Mouse (Mus musculus) forebrain, embryonic 11.5 days (tissue): Measurements from ENCODE around the gene Gpsm2. TPM values are rescaled to one million over a fixed set of nuclear protein-coding genes. Genes with fewer than 3 reads are reported as not detected.

Experiments
- ATAC-seq: fragments of 200-750 bp; cut with Nextera tagmentation; replicated peaks from 2 replicates; pipeline ENCODE4 v1.8.0; 2017; ENCODE audit warnings: moderate TSS enrichment; ENCODE audit not compliant: low FRiP score
- DNase-seq: peaks from one replicate; pipeline ENCODE4 v3.0.0-alpha.2; 2017; ENCODE audit warnings: low spot score
- H3K27ac ChIP-seq: fragments of 300-500 bp; sonication (generic); 2 replicates; pipeline ENCODE4 v1.5.1; 2014; ENCODE audit warnings: low read depth, low read length
- H3K27me3 ChIP-seq: fragments of 300-500 bp; sonication (generic); 2 replicates; pipeline ENCODE4 v1.6.1; 2014; ENCODE audit warnings: mild to moderate bottlenecking, low read length, mixed read lengths; ENCODE audit not compliant: control insufficient read depth, insufficient read depth
- H3K36me3 ChIP-seq: fragments of 300-500 bp; sonication (generic); 2 replicates; pipeline ENCODE4 v1.6.1; 2014; ENCODE audit warnings: mild to moderate bottlenecking, low read length, moderate library complexity, mixed read lengths; ENCODE audit not compliant: control insufficient read depth, insufficient read depth
- H3K4me1 ChIP-seq: fragments of 300-500 bp; sonication (generic); replicated peaks from 2 replicates; pipeline ENCODE4 v1.6.1; 2014; ENCODE audit warnings: low read length, mixed read lengths; ENCODE audit not compliant: control insufficient read depth, insufficient read depth
- H3K4me2 ChIP-seq: fragments of 300-500 bp; sonication (generic); 2 replicates; pipeline ENCODE4 v1.6.1; 2014; ENCODE audit warnings: low read depth, mild to moderate bottlenecking, low read length, moderate library complexity, mixed read lengths; ENCODE audit not compliant: severe bottlenecking
- H3K4me3 ChIP-seq: fragments of 300-500 bp; sonication (generic); 2 replicates; pipeline ENCODE4 v1.5.1; 2014; ENCODE audit warnings: low read depth, low read length
- H3K9ac ChIP-seq: fragments of 300-500 bp; sonication (generic); 2 replicates; pipeline ENCODE4 v1.6.1; 2014; ENCODE audit warnings: low read length
- H3K9me3 ChIP-seq: fragments of 300-500 bp; sonication (generic); 2 replicates; pipeline ENCODE4 v1.6.1; 2016; ENCODE audit warnings: low read length, mixed read lengths; ENCODE audit not compliant: control insufficient read depth
- WGBS: fragments of 180-500 bp; shearing (Covaris S2); extraction: QIAGEN DNeasy Blood & Tissue Kit; methylation state at CpG from one replicate; pipeline ENCODE4 v1.1.7; 2014; 5-methylcytosine and 5-hydroxymethylcytosine counted together
- polyA plus RNA-seq: library from polyadenylated mRNA; unstranded; fragments of >200 nt; fragmentation: Nextera tagmentation; extraction: Ambion mirVana; gene quantifications from 2 replicates; pipeline ENCODE4 v1.2.1, GENCODE M21; 2014

The Gpsm2 gene
- polyA plus RNA-seq, 1 experiment from 2014 or later, result 120 TPM

- no peak for DNase-seq
- WGBS, result 90% methylated on average over 7 of the region's 7 CpGs
These were observed 40.5 kb upstream of the Gpsm2 start for GRCm38 (mm10) chr3:108762597-108763111.

GRCm38 (mm10) chr3:108759566-108760420 lies 37.7 kb upstream of the Gpsm2 start:
- H3K4me1 ChIP-seq, result no peaks in the 10 kb centered on the region
- no peaks in the 10 kb centered on the region for H3K9me3 ChIP-seq
- H3K27ac ChIP-seq, result no peak overlapping the region
- WGBS, result 90% methylated on average over 11 of the region's 11 CpGs
- H3K4me2 ChIP-seq, result no peak overlapping the region
- ATAC-seq (no peak), DNase-seq (no peak)
- H3K27me3 ChIP-seq, result no peaks in the 10 kb centered on the region
- no peaks in the 10 kb centered on the region for H3K36me3 ChIP-seq
- H3K4me3 ChIP-seq, result no peak overlapping the region
- H3K9ac ChIP-seq, result no peak overlapping the region

More at GRCm38 (mm10) chr3:108762597-108763111, 40.5 kb upstream of the Gpsm2 start:
- Histone ChIP-seq H3K27me3 (no peaks in the 10 kb centered on the region), H3K4me1 (no peaks in the 10 kb centered on the region), H3K4me2 (no peak overlapping the region), H3K4me3 (no peak overlapping the region), H3K27ac (no peak overlapping the region), H3K9me3 (no peaks in the 10 kb centered on the region), H3K36me3 (no peaks in the 10 kb centered on the region), H3K9ac (no peak overlapping the region)
- no peak for ATAC-seq

DNA sequence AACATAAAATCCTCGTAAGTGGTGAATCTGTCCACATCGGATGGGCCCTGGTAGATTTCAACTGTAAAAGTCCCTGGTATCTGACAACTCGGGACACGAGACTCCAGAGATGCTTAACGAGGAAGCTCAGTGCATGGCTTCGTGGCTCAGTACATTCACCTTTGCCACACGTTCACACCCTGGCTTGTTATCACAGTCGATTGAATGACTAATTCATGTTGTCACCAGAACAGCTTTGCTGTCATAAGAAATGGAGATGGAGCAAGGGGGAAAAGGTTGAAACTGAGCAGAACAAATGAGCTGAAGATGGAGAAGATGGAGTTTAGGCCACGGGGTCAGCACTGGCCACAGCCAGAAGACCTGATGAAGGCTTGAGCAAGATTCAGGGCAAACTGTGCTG lies 35.5 kb upstream of the Gpsm2 start:
- Histone ChIP-seq H3K4me3 (no peak overlapping the region), H3K9me3 (no peaks in the 10 kb centered on the region), H3K4me1 (no peaks in the 10 kb centered on the region), H3K36me3 (no peaks in the 10 kb centered on the region), H3K4me2 (no peak overlapping the region), H3K27me3 (no peaks in the 10 kb centered on the region), H3K9ac (no peak overlapping the region), H3K27ac (no peak overlapping the region)
- no peak for DNase-seq
- ATAC-seq, result no peak
- WGBS, result 77% methylated on average over 9 of the region's 9 CpGs

DNA sequence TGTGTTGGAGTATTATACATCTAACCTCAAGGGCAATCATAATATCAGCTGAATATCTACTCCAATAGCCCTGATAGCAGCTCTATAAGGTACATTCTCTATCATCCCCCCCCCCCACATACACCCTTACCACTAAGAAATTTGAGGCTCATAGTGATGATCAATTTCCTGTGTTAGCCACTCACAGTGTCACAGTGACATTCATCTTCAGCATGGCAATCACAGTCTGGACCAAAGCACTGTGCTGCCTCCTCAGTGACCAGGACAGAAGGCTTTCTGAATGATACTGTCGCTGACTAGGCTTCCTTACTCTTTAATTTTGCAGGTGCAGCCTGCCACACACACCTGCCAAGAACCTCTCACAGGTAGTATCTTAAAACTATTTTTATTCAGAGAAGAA lies 34.0 kb upstream of the Gpsm2 start:
- H3K4me1 ChIP-seq, result no peaks in the 10 kb centered on the region
- 67% methylated on average over 1 of the region's 1 CpGs for WGBS
- H3K36me3 ChIP-seq, result no peaks in the 10 kb centered on the region
- no peaks in the 10 kb centered on the region for H3K9me3 ChIP-seq
- DNase-seq (no peak), ATAC-seq (no peak)
- H3K9ac ChIP-seq, result no peak overlapping the region
- H3K4me3 ChIP-seq, result no peak overlapping the region
- H3K27ac ChIP-seq, result no peak overlapping the region
- no peak overlapping the region for H3K4me2 ChIP-seq
- H3K27me3 ChIP-seq, result no peaks in the 10 kb centered on the region

DNA sequence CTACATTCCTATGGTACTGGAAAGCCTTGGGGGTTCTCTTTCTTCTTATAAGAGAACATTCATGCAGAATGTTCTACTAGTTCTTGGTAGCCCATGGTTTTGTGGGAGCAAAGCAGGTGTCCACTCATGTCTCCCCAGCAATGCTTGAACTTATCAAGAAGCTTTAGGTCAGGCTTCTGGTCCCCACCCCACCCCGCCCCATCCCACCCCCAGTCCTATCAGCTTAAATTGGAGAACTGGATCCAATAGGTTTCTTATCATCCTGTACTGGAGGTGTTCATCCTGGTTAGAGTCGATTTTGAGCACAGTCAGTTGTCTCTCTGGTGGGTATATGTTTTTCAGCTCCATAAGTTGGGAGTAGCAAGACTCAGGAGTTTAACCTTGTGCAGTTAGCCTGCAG lies 33.4 kb upstream of the Gpsm2 start:
- H3K4me1 ChIP-seq, result no peaks in the 10 kb centered on the region
- no peak for ATAC-seq
- H3K27ac ChIP-seq, result no peak overlapping the region
- 86% methylated on average over 2 of the region's 2 CpGs for WGBS
- H3K9me3 ChIP-seq, result no peaks in the 10 kb centered on the region
- H3K9ac ChIP-seq, result no peak overlapping the region
- no peaks in the 10 kb centered on the region for H3K27me3 ChIP-seq
- H3K4me2 ChIP-seq, result no peak overlapping the region
- H3K36me3 ChIP-seq, result no peaks in the 10 kb centered on the region
- DNase-seq, result no peak
- H3K4me3 ChIP-seq, result no peak overlapping the region

- Histone ChIP-seq H3K4me1 (no peaks in the 10 kb centered on the region), H3K9me3 (no peaks in the 10 kb centered on the region), H3K36me3 (no peaks in the 10 kb centered on the region), H3K9ac (no peak overlapping the region), H3K4me3 (no peak overlapping the region), H3K4me2 (no peak overlapping the region), H3K27ac (no peak overlapping the region), H3K27me3 (no peaks in the 10 kb centered on the region)
- DNase-seq (no peak), ATAC-seq (no peak)
- 90% methylated on average over 1 of the region's 1 CpGs for WGBS
These were observed 32.4 kb upstream of the Gpsm2 start for GRCm38 (mm10) chr3:108754541-108754940.

- H3K27ac ChIP-seq, result no peak overlapping the region
- WGBS, result 81% methylated on average over 6 of the region's 6 CpGs
- H3K4me2 ChIP-seq, result no peak overlapping the region
- H3K9ac ChIP-seq, result no peak overlapping the region
- no peaks in the 10 kb centered on the region for H3K27me3 ChIP-seq
- H3K4me1 ChIP-seq, result no peaks in the 10 kb centered on the region
- DNase-seq (no peak), ATAC-seq (no peak)
- no peaks in the 10 kb centered on the region for H3K36me3 ChIP-seq
- no peaks in the 10 kb centered on the region for H3K9me3 ChIP-seq
- no peak overlapping the region for H3K4me3 ChIP-seq
These were observed 29.6 kb upstream of the Gpsm2 start for GRCm38 (mm10) chr3:108751691-108752090.

DNA sequence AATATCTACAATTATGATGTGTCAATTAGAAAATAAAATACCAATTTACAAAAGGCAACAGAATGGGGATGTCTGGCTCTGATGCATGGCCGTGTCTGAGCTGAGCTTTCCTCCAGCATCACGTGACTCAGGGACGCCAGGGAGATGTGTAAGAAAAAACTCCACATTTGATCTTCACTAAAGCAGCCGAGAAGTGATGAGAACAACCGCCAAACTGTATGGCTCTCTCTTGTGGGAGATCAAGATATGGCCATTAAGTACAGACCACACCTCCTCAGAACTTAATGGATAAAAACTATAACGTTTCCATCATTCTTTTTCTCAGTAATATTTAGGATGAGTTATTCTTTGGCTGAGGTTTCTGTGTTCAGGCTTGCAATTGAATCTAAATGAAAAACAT lies 29.0 kb upstream of the Gpsm2 start:
- Histone ChIP-seq H3K4me2 (no peak overlapping the region), H3K36me3 (no peaks in the 10 kb centered on the region), H3K4me3 (no peak overlapping the region), H3K27ac (no peak overlapping the region), H3K9me3 (no peaks in the 10 kb centered on the region), H3K9ac (no peak overlapping the region), H3K27me3 (no peaks in the 10 kb centered on the region), H3K4me1 (no peaks in the 10 kb centered on the region)
- no peak for ATAC-seq
- no peak for DNase-seq
- 72% methylated on average over 6 of the region's 6 CpGs for WGBS

GRCm38 (mm10) chr3:108744060-108744459 lies 22.0 kb upstream of the Gpsm2 start:
- DNase-seq, result no peak
- no peaks in the 10 kb centered on the region for H3K27me3 ChIP-seq
- 82% methylated on average over 4 of the region's 4 CpGs for WGBS
- no peaks in the 10 kb centered on the region for H3K4me1 ChIP-seq
- H3K9me3 ChIP-seq, result no peaks in the 10 kb centered on the region
- no peak overlapping the region for H3K9ac ChIP-seq
- no peaks in the 10 kb centered on the region for H3K36me3 ChIP-seq
- ATAC-seq, result no peak
- H3K4me2 ChIP-seq, result no peak overlapping the region
- H3K4me3 ChIP-seq, result no peak overlapping the region
- no peak overlapping the region for H3K27ac ChIP-seq
